Mouse (Mus musculus): ENCODE measurements around the gene Oasl1.

Gene Oasl1

DNA sequence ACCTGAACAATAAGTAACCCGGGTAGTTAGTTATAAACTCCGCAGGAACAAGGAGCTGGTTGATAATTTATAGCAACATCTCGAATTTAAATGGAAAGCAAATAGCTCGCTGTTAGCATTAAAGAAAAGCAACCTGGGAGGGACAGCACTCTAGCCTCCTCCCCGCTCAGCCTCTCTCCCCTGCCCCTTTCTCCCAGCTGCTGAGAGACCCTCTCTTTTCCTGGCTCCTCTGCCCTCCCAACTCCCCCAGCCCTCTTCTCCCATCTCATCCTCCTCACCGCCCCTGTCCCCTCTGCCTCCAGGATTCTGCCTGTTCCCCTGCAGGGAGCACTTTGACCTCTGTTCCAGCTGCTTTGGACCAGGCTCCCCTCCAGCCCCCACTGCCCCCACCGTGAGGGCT, 45.6 kb downstream of the Oasl1 start:
- no peak for DNase-seq (ENCODE audit: low spot score in 2 of 2)

DNA sequence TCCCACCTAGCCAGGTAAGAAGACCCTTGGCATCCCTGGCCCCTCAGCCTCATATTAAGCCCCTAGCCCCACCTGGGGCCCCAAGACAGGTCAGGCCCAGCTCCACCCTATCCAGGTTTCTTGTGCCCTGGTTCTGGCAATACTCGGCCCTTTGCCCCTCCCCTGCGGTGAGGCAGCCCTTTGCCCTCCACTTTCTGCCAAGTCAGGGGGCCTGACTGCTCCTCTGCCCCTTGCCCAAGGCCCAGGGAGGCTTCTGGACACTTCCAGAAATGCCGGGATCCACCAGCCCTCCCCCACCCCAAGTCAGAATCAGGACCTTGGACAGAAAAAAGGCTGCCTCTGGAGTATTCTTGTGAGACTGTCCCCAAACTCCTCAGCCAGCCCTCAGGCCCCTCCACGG, 46.0 kb downstream of the Oasl1 start:
- DNase-seq (ENCODE audit: low spot score in 2 of 2): no peak

DNA sequence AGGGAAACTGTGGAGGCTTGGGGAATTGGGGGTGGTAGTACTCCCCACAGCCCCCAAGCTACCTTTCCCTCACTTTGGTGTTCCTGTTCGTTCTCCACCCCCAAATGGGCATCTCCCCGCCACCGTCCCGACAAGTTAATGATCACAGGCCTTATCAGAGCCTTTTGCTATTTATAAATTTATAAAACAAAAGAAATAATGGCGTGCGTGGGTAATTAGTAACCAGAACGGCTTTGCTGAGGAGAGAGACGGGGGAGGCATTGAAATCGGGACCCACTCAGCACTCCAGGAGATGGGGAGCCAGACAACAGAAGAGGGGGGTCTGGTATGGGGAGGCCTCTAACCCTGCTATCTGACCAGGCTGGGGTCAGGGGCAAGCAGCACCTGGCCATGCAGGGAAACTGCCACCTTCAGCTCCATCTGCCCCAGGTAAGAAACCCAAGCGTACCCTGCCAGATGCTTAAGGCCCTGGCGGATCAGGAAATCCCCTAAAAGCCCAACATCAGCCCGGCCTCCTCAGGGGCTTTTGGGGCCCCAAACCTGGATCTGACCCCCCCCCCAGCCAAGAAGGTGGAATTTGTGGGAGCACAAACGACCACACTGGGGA, 46.7 kb downstream of the Oasl1 start:
- DNase-seq (ENCODE audit: low spot score in 2 of 2): no peak

DNA sequence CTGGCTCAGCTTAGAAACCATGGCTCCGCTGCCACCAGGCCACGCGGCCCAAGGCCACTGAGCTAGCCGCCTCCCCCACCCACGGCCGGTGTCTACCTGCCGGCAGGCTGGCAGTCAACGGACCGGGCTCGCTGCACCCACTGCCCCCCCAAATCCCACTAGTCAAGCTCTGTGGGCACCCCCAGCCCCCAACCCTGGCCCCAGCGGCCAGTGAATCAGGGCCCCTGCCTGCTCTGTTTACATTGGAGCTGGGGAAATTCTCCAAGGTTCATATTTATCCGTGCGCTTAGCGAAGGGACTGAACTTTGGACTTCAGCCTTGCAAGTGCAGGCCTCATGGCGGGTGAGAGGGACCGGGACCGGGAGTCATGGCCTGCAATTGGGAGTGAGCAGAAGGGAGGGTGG, 47.8 kb downstream of the Oasl1 start, which contains the start of gene Hnf1a:
Gene Hnf1a, minus strand, starts transcription at position 271 of the 404 bp plus-strand sequence.
- no peak for DNase-seq (ENCODE audit: low spot score in 2 of 2)

DNA sequence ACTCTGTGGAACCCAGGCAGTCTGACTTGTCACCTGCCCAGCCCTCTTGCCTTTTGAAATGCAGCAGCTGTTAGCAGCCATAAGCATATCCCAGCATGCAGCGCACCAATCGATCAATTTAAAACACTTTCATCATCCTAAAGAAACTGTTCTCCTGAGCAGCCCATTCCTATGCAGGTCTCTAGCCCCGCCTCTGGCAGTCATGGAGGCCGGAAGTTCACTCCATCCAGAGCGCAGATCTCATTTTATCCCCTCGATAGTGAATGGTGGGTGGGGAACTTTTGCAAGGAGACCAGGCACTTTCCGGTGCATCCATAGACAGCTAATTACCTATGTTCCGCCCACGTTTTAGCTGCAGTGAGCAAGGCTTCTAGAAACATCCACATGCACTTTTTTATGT, 49.2 kb downstream of the Oasl1 start:
- DNase-seq (ENCODE audit: low spot score in 2 of 2): no peak

DNA sequence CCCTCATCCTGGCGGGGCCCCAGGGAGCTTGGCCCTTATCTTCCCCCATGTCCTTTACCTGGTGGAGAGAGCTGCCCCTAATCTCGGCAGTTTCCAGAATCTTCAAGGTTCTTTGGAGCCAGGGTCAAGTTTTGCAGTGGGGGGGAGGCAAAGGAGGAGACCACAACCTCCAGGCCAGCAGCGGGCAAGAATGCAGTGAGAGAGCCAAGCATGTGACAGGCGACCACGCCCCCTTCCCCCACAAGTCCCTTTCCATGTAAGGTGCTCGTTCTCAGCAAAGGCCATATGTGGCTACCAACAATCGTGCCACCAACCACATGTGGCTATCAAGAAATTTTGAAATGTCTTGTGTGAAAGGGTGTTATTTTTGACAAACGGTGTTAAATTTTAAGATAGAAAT, 50.1 kb downstream of the Oasl1 start:
- DNase-seq (ENCODE audit: low spot score in 2 of 2): no peak

DNA sequence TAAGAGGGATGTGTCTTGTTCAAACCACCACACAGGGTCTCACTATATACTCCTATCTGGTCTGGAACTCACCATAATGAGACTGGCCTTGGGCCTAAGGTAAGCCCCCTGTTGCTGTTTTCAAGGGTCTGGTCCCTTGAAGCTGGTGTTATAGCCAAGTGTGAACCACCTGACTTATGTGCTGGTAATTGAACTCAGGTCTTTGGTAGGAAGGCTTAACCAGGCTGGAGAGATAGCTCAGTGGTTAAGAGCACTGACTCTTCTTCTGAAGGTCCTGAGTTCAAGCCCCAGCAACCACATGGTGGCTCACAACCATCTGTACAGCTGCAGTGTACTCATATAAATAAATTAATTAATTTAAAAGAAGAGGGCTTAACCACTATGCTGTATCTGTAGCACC, 53.9 kb downstream of the Oasl1 start:
- DNase-seq (ENCODE audit: low spot score in 2 of 2): no peak

DNA sequence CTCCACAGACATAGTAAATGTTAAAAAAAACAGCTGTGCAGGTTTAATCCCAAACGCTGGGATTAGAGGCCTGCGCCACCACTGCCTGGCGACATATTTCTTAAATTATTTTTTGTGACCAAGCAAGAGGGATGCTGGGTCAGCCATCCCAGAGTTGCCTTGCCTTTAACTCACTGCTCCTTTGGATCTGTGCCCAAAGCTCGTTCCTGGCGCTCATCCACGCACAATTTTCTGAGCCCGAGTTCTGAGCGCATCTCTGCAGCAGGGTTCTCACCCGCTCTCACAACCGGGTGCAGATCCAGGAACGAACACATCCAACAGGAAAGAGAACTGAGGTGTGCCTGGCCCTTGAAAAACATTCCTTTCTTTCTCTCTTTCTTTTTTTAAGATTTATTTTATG, 55.4 kb downstream of the Oasl1 start:
- DNase-seq (ENCODE audit: low spot score in 2 of 2): no peak

DNA sequence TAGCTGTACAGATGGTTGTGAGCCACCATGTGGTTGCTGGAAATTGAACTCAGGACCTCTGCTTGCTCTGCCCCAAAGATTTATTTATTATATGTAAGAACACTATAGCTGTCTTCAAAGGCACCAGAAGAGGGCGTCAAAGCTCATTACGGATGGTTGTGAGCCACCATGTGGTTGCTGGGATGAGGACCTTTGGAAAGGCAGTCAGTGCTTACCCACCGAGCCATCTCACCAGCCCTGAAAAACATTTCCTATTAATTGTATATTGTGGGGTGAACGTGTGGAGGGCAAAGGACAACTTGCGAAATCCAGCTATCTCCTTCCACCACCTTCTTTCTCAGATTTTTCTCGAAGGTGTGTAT, 55.8 kb downstream of the Oasl1 start:
- peak in 1 of 2 experiments; percentile 24 for DNase-seq (ENCODE audit: low spot score in 2 of 2)

DNA sequence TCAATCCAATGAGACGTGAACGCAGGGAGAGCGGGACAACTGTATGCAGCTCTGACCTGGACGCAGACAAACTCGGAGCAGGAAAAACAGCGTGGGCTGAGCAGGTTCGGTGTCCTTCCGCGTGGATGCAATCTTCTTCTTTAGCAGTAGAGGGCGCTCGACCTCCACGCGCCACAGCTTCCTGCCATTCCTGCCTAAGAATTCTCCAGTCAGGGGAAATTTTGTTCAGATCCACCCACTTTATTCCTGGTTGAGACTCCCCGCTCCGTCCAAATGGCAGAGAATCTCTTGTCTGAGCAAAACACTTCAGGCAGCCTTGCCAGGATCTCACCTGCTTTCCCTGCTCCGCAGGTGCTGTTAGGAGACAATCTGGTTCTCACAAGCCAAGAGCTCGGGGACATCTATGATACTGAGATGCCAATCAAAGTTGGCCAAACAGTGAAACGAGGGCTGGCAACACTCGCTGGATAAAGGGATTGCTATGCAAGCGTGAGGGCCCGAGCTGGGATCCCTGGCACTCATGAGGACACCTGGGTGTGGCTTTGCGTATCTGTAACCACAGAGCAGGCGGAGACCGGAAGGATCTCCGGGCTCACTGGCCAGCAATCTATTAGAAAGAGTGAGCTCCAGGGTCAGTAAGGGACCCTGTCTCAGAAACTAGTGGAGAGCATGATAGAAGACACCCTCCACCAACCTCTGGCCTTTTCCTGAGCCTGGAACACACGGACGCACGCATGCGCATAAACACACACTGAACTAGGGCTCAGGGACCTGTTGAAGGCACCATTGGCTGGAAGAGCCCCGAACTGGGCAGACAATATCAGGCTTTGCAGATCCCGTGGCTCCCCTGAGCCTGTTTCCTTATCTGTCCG, 56.4 kb downstream of the Oasl1 start:
- DNase-seq (ENCODE audit: low spot score in 2 of 2): peak; percentile 51 to 66

DNA sequence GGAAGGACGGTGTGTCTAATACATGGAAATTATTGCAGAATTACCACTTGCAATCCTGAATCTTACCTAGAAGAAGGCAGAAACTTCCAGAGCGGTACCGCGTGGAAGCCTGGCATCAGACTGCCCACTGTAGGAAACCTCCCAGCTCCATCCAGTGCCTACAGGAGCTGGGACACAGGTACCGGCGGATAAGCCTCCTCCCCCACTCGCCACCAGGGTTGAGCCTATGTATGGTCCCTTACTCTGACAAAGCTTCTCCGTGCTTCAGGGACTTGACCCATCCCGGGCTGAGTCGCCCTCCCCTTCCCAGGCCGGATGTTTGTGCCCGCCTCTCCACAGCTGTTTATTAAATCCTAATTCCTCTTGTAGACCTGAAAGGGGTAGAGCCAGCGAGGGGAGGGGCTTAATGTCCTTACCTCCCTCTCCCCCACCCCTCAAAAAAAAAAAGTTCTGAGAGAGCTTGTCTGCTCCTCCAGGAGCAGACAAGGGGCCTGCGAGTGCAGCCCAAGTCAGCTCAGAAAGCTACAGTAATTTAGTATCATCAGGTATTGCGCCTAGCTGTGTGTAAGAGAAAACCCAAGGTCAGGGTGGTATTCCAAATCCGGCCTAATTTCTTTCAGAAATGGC, 57.2 kb downstream of the Oasl1 start:
- no peak for DNase-seq (ENCODE audit: low spot score in 2 of 2)

DNA sequence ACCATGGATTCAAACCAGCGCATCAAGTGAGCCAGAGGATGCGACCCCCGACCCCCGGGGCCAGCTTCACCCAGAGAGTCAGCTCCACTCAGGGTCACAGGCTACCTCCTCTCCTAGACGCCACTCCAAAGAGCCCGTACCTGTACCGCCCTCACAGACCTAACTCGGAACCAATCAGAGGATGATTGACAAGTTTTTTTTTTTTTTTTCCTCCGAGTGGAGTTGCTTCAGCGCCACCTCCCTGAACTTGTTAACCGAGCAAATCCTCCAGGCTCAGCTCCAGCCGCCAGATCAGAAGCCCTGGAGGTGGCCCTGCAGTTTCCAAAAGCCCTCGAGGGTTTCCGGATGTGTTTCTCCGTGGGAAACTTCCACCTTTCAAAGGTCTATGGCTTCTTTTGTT, 59.0 kb downstream of the Oasl1 start:
- no peak for DNase-seq (ENCODE audit: low spot score in 2 of 2)

DNA sequence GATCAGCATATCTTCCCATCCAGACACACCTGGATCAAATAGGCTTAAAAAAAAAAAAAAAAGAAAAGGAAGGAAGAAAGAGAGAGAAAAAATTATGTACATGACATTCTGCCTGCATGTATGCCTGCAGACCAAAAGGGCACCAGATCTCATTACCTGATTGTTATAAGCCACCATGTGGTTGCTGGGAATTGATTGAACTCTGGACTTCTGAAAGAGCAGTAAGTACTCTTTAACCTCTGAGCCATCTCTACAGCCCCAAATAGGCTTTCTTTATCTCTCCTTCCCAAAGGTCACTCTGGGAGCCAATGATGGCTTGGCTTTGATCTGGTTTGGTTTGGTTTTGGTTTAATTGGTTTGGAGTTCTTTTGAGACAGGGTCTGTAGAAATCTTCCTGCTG, 62.0 kb downstream of the Oasl1 start:
- no peak for DNase-seq (ENCODE audit: low spot score in 2 of 2)

Data from spleen, postnatal 36 days (tissue).